Mouse (Mus musculus): Measurements from ENCODE around the gene Nedd8.

The Nedd8 gene

DNA sequence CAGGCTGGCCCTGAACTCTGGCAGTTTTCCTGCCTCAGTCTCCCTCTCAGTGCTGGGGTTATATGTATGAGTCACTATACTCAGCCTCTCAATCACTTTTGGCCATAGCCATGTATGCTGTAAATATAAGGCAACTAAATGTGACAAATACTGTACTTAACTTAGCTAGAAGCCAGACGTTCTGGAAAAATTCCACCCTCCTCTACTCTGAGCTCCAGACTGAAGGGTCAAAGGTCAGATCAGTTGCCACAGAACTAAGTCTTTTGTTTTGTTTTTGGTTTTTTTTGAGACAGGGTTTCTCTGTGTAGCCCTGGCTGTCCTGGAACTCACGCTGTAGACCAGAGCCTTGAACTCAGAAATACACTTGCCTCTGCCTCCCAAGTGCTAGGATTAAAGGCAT lies 56.0 kb downstream of the Nedd8 start:
- DNase-seq (ENCODE audit: low read depth, low spot score): no peak

DNA sequence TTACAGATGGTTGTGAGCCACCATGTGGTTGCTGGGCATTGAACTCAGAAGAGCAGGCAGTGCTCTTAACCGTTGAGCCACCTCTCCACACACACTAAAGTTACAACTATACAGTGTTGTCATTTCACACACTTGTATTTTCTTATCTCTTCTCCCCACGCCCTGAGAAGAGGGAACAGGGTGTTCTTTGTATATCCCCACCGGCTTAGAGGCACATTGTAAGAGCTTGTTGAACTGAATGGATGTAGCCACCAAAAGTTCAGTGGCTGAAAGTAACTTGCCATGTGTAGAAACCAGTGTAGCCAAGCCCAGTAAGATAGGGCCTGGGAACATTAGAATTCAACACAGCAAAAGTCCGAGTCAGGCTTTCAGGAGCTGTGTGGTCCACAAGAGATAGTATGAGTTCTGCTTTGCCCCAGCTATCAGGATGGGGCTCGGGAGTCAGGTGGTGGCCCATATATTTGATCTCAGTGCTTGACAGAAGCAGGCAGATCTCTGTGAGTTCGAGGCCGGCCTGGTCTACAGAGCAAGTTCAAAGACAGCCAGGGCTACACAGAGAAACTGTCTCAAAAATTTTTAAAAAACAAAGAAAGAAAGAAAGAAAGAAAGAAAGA lies 57.3 kb downstream of the Nedd8 start:
- no peak for DNase-seq (ENCODE audit: low read depth, low spot score)

DNA sequence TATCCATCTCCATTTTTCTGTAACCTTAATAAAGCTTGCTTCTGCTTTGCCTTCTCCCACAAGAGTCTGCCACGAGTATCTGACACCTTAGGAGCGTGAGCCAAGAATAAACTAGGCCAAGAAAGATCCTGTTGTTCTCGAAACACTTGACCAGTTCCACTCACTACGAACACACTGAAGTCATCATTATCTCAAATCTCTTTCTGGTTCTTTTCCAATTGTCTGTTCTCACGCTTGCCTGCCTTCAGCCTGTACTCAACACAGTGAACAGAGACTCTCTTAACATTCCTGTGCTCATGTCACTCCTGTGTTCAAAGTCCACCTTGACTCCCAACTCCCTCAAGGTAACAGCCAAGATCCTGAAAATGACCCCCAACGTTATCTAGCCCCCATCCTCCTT lies 58.6 kb downstream of the Nedd8 start:
- DNase-seq (ENCODE audit: low read depth, low spot score): no peak
